Mouse (Mus musculus): ENCODE measurements around the gene Kif18a.

The Kif18a gene

GRCm38 (mm10) chr2:109280600-109281340 is at the start of gene Kif18a, which contains the start of gene Mettl15:
TSS of gene Kif18a (plus strand) at chr2:109280738.
TSS of gene Mettl15 (minus strand) at chr2:109280748.
- DNase-seq (ENCODE audit: low spot score), result peak; percentile 89

DNA sequence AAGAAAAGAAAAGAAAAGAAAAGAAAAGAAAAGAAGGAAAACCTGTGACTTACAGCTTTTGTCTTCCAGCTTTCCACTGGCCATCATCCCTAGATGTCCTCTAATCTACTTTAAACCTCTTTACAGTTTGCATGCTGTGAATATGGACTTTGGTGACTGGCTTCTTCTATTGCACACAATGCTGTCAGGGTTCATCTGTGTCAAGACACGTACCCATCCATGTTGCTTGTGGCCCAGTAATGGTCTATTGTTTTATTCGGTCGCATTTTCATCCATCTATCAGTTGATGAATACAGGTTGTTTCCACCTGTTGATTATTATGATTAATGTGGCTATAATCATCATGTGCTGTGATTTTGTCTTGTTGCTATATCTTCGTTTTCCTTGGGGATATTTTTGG is 46.7 kb upstream of the Kif18a start:
- DNase-seq (ENCODE audit: low spot score), result no peak

GRCm38 (mm10) chr2:109235741-109236140 is 44.8 kb upstream of the Kif18a start:
- DNase-seq (ENCODE audit: low spot score), result no peak

DNA sequence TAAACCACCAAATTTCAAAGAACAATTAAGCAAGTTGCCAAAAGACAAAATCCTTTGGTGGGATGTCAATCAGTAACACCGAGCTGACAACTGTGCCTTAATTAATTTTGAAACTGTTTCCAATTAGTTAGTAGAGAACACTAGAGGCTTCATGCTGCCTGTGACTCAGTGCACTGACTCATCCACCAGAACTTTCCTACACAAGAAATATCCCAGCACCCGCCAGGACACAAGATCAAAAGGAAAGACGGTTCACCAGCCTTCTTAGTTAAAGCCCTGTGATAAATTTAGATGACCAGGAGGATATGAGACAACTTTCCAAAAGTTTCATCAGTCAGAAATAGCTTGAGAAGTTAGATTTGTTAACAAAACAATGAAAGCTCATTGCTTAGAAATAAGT is 38.6 kb upstream of the Kif18a start:
- DNase-seq (ENCODE audit: low spot score), result no peak

- no peak for DNase-seq (ENCODE audit: low spot score)
These were observed 17.8 kb upstream of the Kif18a start for GRCm38 (mm10) chr2:109262779-109263178.

- DNase-seq (ENCODE audit: low spot score), result no peak
These were observed 7.4 kb upstream of the Kif18a start for GRCm38 (mm10) chr2:109273098-109273497.

- DNase-seq (ENCODE audit: low spot score), result no peak
These were observed 2.9 kb upstream of the Kif18a start for GRCm38 (mm10) chr2:109277593-109277992.

DNA sequence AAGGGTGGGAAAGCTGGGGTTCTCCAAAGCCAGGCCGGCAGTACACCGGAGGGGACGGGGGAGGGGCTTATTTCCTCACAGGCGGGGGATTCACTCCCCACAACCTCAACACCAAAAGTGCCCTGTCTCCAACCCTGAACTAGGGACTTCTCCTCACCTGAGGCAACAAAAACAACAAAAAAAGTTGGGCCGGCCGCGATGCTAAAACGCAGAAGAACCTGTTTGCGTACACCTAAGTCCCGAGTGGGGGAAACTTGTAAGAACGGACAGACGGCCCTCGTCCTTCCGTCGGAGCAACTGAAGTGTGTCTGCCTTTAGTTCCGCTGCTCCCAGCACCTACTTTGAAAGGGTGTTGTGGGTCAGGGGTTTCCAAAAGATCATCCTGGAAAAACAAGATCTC is 2.5 kb upstream of the Kif18a start:
- peak; percentile 44 for DNase-seq (ENCODE audit: low spot score)

- no peak for DNase-seq (ENCODE audit: low spot score)
These were observed 302 bp upstream of the Kif18a start for GRCm38 (mm10) chr2:109280272-109280599.

- no peak for DNase-seq (ENCODE audit: low spot score)
These were observed 778 bp downstream of the Kif18a start for GRCm38 (mm10) chr2:109281341-109281690.

GRCm38 (mm10) chr2:109284121-109284520 is 3.6 kb downstream of the Kif18a start:
- peak; percentile 51 for DNase-seq (ENCODE audit: low spot score)

DNA sequence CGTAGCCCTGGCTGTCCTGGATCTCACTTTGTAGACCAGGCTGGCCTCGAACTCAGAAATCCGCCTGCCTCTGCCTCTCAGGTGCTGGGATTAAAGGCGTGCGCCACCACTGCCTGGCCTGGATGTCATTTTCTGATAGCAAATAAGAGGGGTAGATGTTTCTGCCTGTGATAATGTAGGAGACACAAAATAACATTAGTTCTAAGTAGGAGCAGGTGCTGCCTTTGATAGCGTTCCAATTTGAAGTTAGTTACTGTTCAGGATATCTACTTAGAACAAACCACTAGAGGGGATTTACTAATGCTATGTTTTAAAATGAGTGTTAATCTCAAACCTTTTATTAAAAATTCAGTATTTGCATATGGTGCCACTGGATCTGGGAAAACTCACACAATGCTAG is 8.8 kb downstream of the Kif18a start:
- DNase-seq (ENCODE audit: low spot score), result no peak

DNA sequence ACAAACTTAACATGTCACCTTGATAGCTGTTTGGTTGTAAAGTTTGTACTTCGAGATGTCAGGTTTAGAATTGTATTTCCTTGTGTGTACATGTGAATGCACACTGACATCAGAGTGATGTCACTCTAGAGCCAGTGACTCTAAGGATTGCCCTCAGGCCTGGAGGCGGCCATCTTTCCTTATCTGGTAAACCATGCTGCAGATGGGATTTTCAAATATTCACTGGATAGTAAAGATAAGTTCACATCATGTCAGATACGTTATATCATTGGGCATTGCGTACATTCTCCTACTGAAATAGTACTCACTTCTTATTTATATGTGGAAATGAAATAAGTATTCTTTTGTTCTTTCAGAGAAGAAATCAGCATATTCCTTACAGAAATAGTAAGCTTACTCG is 15.7 kb downstream of the Kif18a start:
- no peak for DNase-seq (ENCODE audit: low spot score)

GRCm38 (mm10) chr2:109298160-109298559 is 17.6 kb downstream of the Kif18a start:
- DNase-seq (ENCODE audit: low spot score), result no peak

DNA sequence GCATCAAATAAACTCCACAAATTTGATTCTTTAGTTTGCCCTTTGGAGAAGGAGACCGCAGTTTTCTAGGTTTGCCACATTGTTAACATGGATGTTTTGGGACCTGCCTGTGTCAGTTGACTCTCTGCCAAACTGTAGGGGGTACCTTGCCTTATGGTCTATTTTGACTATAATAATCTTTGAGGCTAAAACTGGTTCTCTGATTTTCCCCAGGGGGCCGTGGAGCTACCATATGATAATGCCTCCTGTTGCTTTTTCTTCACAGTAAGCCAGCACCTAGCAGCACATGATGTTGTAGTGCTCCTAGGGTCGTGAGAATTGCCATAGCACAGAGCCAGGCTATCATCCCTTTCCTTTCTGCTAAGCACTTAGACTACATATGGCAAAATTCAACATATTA is 21.7 kb downstream of the Kif18a start:
- no peak for DNase-seq (ENCODE audit: low spot score)

DNA sequence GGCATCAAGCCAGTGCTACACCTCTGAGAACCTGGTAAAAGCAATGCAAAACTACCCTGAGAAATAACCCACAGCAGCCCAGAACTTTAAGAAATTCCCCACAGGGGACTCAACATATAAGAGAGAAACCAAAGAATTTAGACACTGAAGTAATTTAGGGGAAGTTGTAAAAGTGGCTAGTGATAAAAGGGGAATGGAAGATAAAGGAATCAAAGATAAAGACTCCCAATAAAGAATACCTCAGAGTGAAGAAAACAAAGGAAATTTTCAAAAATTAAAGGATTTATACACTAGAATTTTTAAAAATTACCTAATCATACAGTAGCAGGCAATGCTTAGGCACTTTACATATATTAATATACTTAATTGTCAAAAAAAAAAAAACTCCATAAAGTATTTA is 23.1 kb downstream of the Kif18a start:
- DNase-seq (ENCODE audit: low spot score), result no peak

GRCm38 (mm10) chr2:109311369-109311768 is 30.8 kb downstream of the Kif18a start:
- DNase-seq (ENCODE audit: low spot score), result no peak

GRCm38 (mm10) chr2:109331807-109332206 is 51.3 kb downstream of the Kif18a start:
- DNase-seq (ENCODE audit: low spot score), result no peak

DNA sequence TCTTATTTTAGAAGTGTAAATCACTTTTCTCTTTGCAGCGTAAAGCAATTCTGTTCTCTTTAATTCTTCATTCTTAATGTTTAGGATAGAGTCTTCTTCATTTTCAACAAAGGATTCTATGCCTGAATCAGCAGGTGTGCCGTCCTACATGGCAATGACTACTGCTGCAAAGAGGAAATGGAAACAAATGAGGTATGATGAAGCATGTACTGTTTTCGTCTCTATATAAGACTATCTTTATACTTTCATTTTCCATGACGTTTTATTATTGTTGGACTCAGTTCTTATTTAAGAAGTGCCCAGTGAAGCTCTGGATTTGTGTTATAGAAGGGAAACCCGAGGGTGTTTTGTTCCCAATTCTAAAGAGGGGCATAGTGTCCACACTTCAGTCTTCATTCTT is 53.7 kb downstream of the Kif18a start:
- no peak for DNase-seq (ENCODE audit: low spot score)

DNA sequence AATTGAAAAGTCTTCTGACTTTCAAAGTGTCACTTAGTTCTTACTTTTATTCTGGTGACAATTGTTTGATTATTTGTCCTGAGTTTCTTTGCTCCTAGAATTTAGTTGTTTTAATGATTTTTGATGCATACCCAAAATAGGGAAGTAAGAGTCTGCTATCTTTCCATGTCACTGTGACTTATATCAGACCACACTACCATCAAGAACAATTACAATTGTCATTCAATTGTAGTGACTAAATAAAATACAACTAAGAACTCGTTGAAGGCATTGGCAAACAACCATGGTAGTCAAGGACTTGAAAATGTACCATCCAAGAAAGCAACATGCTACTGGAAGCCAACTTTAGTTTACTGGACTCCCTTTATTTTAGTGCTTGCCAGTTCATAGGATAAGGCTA is 55.2 kb downstream of the Kif18a start:
- no peak for DNase-seq (ENCODE audit: low spot score)

GRCm38 (mm10) chr2:109345386-109345785 is 64.8 kb downstream of the Kif18a start:
- no peak for DNase-seq (ENCODE audit: low spot score)

DNA sequence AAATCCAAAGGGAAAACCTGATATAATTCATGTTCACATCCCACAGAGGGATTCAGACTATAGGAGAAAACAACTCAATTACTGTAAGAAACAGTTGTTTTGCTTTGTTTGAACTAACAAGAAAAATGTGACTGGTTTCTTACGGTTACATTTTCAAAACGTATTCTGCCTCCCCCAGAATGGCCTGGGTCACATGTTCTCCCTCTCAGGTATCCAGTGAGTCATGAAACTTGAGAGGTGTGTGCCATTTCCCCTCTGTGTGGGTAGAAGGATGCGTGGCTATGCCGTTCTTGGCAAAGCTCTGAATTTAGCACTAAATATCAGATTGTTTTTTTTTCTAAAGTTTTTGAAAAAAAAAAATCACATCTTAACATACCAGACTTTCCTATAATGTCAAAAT is 68.2 kb downstream of the Kif18a start:
- no peak for DNase-seq (ENCODE audit: low spot score)

GRCm38 (mm10) chr2:109358456-109359141 is 78.1 kb downstream of the Kif18a start:
- no peak for DNase-seq (ENCODE audit: low spot score)

DNA sequence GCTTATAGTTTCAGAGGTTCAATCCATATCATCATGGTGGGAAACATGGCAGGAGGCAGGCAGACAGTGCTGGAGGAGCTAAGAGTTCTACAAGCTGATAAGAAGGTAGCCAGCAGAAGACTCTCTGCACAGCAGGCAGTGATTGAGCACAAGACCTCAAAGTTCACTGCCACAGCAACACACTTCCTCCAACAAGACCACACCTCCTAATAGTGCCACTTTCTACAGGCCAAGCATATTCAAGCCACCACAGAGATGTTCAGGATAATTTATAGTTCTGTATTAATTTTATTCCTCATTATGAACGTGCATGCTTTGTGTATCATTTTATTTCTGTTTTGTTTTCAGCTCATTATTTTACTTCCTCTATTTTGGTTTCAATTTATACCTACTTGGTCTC is 85.4 kb downstream of the Kif18a start:
- DNase-seq (ENCODE audit: low spot score), result no peak

All from spleen, adult 12 weeks (tissue).